Mouse (Mus musculus) embryonic facial prominence, embryonic 10.5 days (tissue): ENCODE data around the gene Spns2. TPM values are rescaled to one million over a fixed set of nuclear protein-coding genes. Genes with fewer than 3 reads are reported as not detected.
A peak's percentile ranks its signal among the peaks of the same experiment; 100 is the strongest.
"Not testable (repeated sequence)": the region's sequence is repeated elsewhere in the genome, so short reads cannot be mapped to it uniquely, and the experiment has no call there.

ENCODE experiments used
- DNase-seq: peaks from one replicate; pipeline ENCODE4 v3.0.0-alpha.2; 2017; ENCODE audit warnings: low spot score
- H3K27ac ChIP-seq: fragments of 300-500 bp; sonication (generic); replicated peaks from 2 replicates; pipeline ENCODE4 v1.5.1; 2016; ENCODE audit warnings: mild to moderate bottlenecking
- H3K27me3 ChIP-seq: fragments of 300-500 bp; sonication (generic); replicated peaks from 2 replicates; pipeline ENCODE4 v1.6.1; 2016; ENCODE audit warnings: low read depth, mild to moderate bottlenecking; ENCODE audit not compliant: poor library complexity, severe bottlenecking
- H3K36me3 ChIP-seq: fragments of 300-500 bp; sonication (generic); replicated peaks from 2 replicates; pipeline ENCODE4 v1.6.1; 2016; ENCODE audit warnings: mild to moderate bottlenecking, moderate library complexity
- H3K4me1 ChIP-seq: fragments of 300-500 bp; sonication (generic); 2 replicates; pipeline ENCODE4 v1.6.1; 2016
- H3K4me3 ChIP-seq: fragments of 300-500 bp; sonication (generic); 2 replicates; pipeline ENCODE4 v1.5.1; 2016; ENCODE audit warnings: mild to moderate bottlenecking, moderate library complexity
- H3K9me3 ChIP-seq: fragments of 300-500 bp; sonication (generic); 2 replicates; pipeline ENCODE4 v1.6.1; 2016; ENCODE audit warnings: mild to moderate bottlenecking
- WGBS: fragments of 180-500 bp; shearing (Covaris S2); methylation state at CpG from one replicate; pipeline ENCODE4 v1.1.7; 2016; 5-methylcytosine and 5-hydroxymethylcytosine counted together
- polyA plus RNA-seq: library from polyadenylated mRNA; unstranded; fragments of >200 nt; fragmentation: Nextera tagmentation; extraction: Ambion mirVana; gene quantifications from 2 replicates; pipeline ENCODE4 v1.2.1, GENCODE M21; 2016

Spns2 gene
- polyA plus RNA-seq, 1 experiment from 2014 or later, result 3.3 TPM

GRCm38 (mm10) chr11:72440597-72440964 lies 49.1 kb downstream of the Spns2 start:
- Histone ChIP-seq H3K4me3 (peak overlapping the region; percentile 83), H3K4me1 (peaks cover 15% of the 10 kb centered on the region), H3K36me3 (peaks cover 36% of the 10 kb centered on the region), H3K27ac (peak overlapping the region; percentile 92)
- H3K9me3 ChIP-seq, DNase-seq, H3K27me3 ChIP-seq: not testable (repeated sequence)
- WGBS, result 48% methylated on average over 6 of the region's 6 CpGs

- Histone ChIP-seq H3K9me3 (no peaks in the 10 kb centered on the region), H3K4me3 (no peak overlapping the region), H3K27ac (no peak overlapping the region), H3K27me3 (no peaks in the 10 kb centered on the region), H3K36me3 (peaks cover 14% of the 10 kb centered on the region), H3K4me1 (peaks cover 15% of the 10 kb centered on the region)
- 72% methylated on average over 4 of the region's 4 CpGs for WGBS
- DNase-seq, result no peak
Measured at GRCm38 (mm10) chr11:72438411-72438810, 51.3 kb downstream of the Spns2 start.

- Histone ChIP-seq H3K27me3 (no peaks in the 10 kb centered on the region), H3K36me3 (no peaks in the 10 kb centered on the region), H3K4me3 (no peak overlapping the region)
Measured at GRCm38 (mm10) chr11:72436756-72437650, 52.7 kb downstream of the Spns2 start.

GRCm38 (mm10) chr11:72436271-72436670 lies 53.4 kb downstream of the Spns2 start:
- Histone ChIP-seq H3K4me3 (no peak overlapping the region), H3K9me3 (no peaks in the 10 kb centered on the region), H3K27ac (no peak overlapping the region), H3K27me3 (no peaks in the 10 kb centered on the region), H3K4me1 (peaks cover 4% of the 10 kb centered on the region; the same call in 1 of the 2 replicates), H3K36me3 (no peaks in the 10 kb centered on the region)
- no peak for DNase-seq
- WGBS, result 67% methylated on average over 5 of the region's 5 CpGs

More at GRCm38 (mm10) chr11:72436756-72437650, 52.7 kb downstream of the Spns2 start:
- Histone ChIP-seq H3K4me1 (peaks cover 6% of the 10 kb centered on the region), H3K27ac (no peak overlapping the region), H3K9me3 (no peaks in the 10 kb centered on the region)
- 81% methylated on average over 16 of the region's 16 CpGs for WGBS
- DNase-seq, result no peak

GRCm38 (mm10) chr11:72435694-72436045 lies 54.0 kb downstream of the Spns2 start:
- Histone ChIP-seq H3K4me1 (peaks cover 4% of the 10 kb centered on the region; the same call in 1 of the 2 replicates), H3K27ac (0 out of 2 replicates have a peak overlapping the region, but pooled peaks have one; percentile 20), H3K9me3 (no peaks in the 10 kb centered on the region), H3K4me3 (no peak overlapping the region), H3K36me3 (no peaks in the 10 kb centered on the region), H3K27me3 (no peaks in the 10 kb centered on the region)
- DNase-seq, result no peak
- 65% methylated on average over 2 of the region's 2 CpGs for WGBS

- WGBS, result 71% methylated on average over 11 of the region's 11 CpGs
- no peak within 1 kb of the TSS for H3K4me3 ChIP-seq
- H3K27me3 ChIP-seq, result no peaks in the 10 kb centered on the region
- peaks cover 4% of the 10 kb centered on the region; the same call in 1 of the 2 replicates for H3K4me1 ChIP-seq
- H3K9me3 ChIP-seq, result no peaks in the 10 kb centered on the region
- H3K36me3 ChIP-seq, result no peaks in the 10 kb centered on the region
- H3K27ac ChIP-seq, result 0 out of 2 replicates have a peak within 1 kb of the TSS, but pooled peaks have one; percentile 20
- DNase-seq, result no peak
Measured at GRCm38 (mm10) chr11:72434963-72435693, 54.6 kb downstream of the Spns2 start, which contains the start of gene Ggt6. Ggt6 (plus strand) TSS chr11:72435526.

GRCm38 (mm10) chr11:72430311-72431068 lies 59.2 kb downstream of the Spns2 start:
- H3K4me1 ChIP-seq, H3K36me3 ChIP-seq: not testable (repeated sequence)
- WGBS, result 67% methylated on average over 9 of the region's 9 CpGs

GRCm38 (mm10) chr11:72429288-72429690 lies 60.4 kb downstream of the Spns2 start:
- peak; percentile 76 for DNase-seq
- WGBS, result 49% methylated on average over 7 of the region's 7 CpGs
- Histone ChIP-seq H3K4me3 (peak overlapping the region; percentile 13; the same call in 1 of the 2 replicates), H3K36me3 (no peaks in the 10 kb centered on the region), H3K27ac (0 out of 2 replicates have a peak overlapping the region, but pooled peaks have one; percentile 32), H3K9me3 (no peaks in the 10 kb centered on the region), H3K27me3 (no peaks in the 10 kb centered on the region), H3K4me1 (0 out of 2 replicates have a peak, but pooled peaks cover 3% of the 10 kb centered on the region)

More at GRCm38 (mm10) chr11:72430311-72431068, 59.2 kb downstream of the Spns2 start:
- not testable (repeated sequence) for H3K27me3 ChIP-seq, DNase-seq, H3K9me3 ChIP-seq, H3K4me3 ChIP-seq, H3K27ac ChIP-seq

- WGBS, result 3% methylated on average over 5 of the region's 5 CpGs
- Histone ChIP-seq H3K36me3 (no peaks in the 10 kb centered on the region), H3K4me3 (no peak overlapping the region), H3K27me3 (no peaks in the 10 kb centered on the region), H3K9me3 (no peaks in the 10 kb centered on the region), H3K4me1 (0 out of 2 replicates have a peak, but pooled peaks cover 3% of the 10 kb centered on the region), H3K27ac (no peak overlapping the region)
- DNase-seq, result peak; percentile 72
Measured at GRCm38 (mm10) chr11:72428694-72429093, 61.0 kb downstream of the Spns2 start.

- H3K4me3 ChIP-seq, result no peak overlapping the region
- no peaks in the 10 kb centered on the region for H3K27me3 ChIP-seq
- H3K36me3 ChIP-seq, result no peaks in the 10 kb centered on the region
- H3K4me1 ChIP-seq, result 0 out of 2 replicates have a peak, but pooled peaks cover 3% of the 10 kb centered on the region
- no peak for DNase-seq
- H3K9me3 ChIP-seq, result no peaks in the 10 kb centered on the region
- no peak overlapping the region for H3K27ac ChIP-seq
Measured at GRCm38 (mm10) chr11:72426884-72427283, 62.8 kb downstream of the Spns2 start.

- H3K27ac ChIP-seq, result no peak overlapping the region
- H3K4me3 ChIP-seq, result no peak overlapping the region
- H3K36me3 ChIP-seq, result no peaks in the 10 kb centered on the region
- DNase-seq, result no peak
- 0 out of 2 replicates have a peak, but pooled peaks cover 3% of the 10 kb centered on the region for H3K4me1 ChIP-seq
- no peaks in the 10 kb centered on the region for H3K27me3 ChIP-seq
- no peaks in the 10 kb centered on the region for H3K9me3 ChIP-seq
Measured at GRCm38 (mm10) chr11:72425201-72425600, 64.5 kb downstream of the Spns2 start.

- WGBS, result 90% methylated on average over 4 of the region's 4 CpGs
- Histone ChIP-seq H3K36me3 (no peaks in the 10 kb centered on the region), H3K4me1 (0 out of 2 replicates have a peak, but pooled peaks cover 3% of the 10 kb centered on the region), H3K9me3 (no peaks in the 10 kb centered on the region), H3K27ac (no peak overlapping the region), H3K27me3 (no peaks in the 10 kb centered on the region), H3K4me3 (no peak overlapping the region)
- no peak for DNase-seq
Measured at GRCm38 (mm10) chr11:72423686-72424085, 66.0 kb downstream of the Spns2 start.
